Mouse (Mus musculus) Muller cell, postnatal 12 days (primary cell): ENCODE measurements at regions not wholly inside any gene's neighbourhood (a gene's known extent, or its start where the extent isn't known, plus 50 kb on each side); places are given as distances from the start of the nearest gene placed in this dataset.

Experiments used
- DNase-seq: peaks from one replicate; pipeline ENCODE4 v3.0.0-alpha.2; 2015; ENCODE audit errors: inconsistent ontology term

GRCm38 (mm10) chr14:109708733-109709132, 794.8 kb upstream of the Slitrk1 start:
- DNase-seq: no peak

GRCm38 (mm10) chr14:109700296-109700695, 786.3 kb upstream of the Slitrk1 start:
- no peak for DNase-seq

- no peak for DNase-seq
These were observed 754.7 kb upstream of the Slitrk1 start for GRCm38 (mm10) chr14:109668566-109669116.

GRCm38 (mm10) chr14:109668076-109668475, 754.1 kb upstream of the Slitrk1 start:
- peak; percentile 21 for DNase-seq

- DNase-seq: no peak
These were observed 749.6 kb upstream of the Slitrk1 start for GRCm38 (mm10) chr14:109663503-109664039.

- DNase-seq: no peak
These were observed 746.4 kb upstream of the Slitrk1 start for GRCm38 (mm10) chr14:109660351-109660750.

GRCm38 (mm10) chr14:109648536-109648935, 734.6 kb upstream of the Slitrk1 start:
- DNase-seq: no peak
